ENCODE assay signal across 9 mouse cellular contexts in genomic region chr11:37046671-37047070, GRCm38 (mm10).
DNase-seq lines count a peak whose midpoint lies in the region; ATAC-seq and TF ChIP-seq lines count a peak whose summit lies in the region.
"Had no signal": no experiment of that assay in that cellular context is flagged by ENCODE, and none has a peak within 500 bp of the region (broad histone marks: within the 10 kb centered on the region; RNA-seq: fewer than 3 reads in every experiment).

No protein-coding gene starts in this region.

- 58% methylated on average over 5 of the region's 5 CpGs for WGBS in lung, embryonic 14.5 days

- H3K4me3 ChIP-seq in lung, embryonic 14.5 days (ENCODE audit: low read depth, low read length), result no peak overlapping the region
- H3K4me3 ChIP-seq: heart, embryonic 13.5 days had no signal

- no peak overlapping the region for H3K4me2 ChIP-seq in lung, embryonic 14.5 days
- H3K4me2 ChIP-seq: heart, embryonic 13.5 days had no signal

- intact Hi-C loops in heart, postnatal 10 days (cut with DNase I), result loop anchor here (5.0 kb wide), 1 partner anchor 141 kb away; no protein-coding TSS in a partner anchor
- intact Hi-C loops in gastrocnemius, postnatal 36 days (cut with DNase I), result no loop called here

- DNase-seq in heart, postnatal 10 days, result peak; percentile 4 to 32
- no peak for DNase-seq in heart, adult 11 months
- DNase-seq in right cerebral cortex, adult 18-20 months, result peak; percentile 9
- no peak for DNase-seq in right cerebral cortex, postnatal 25 days
- DNase-seq in cerebellum, adult 8-10 months, result peak; percentile 4
- DNase-seq in lung, embryonic 14.5 days, result peak; percentile 41
- no peak for DNase-seq in gastrocnemius, postnatal 36 days
- no peak for DNase-seq in thymus, postnatal 0 days (ENCODE audit: low spot score)

- H3K27me3 ChIP-seq in lung, embryonic 14.5 days (ENCODE audit: insufficient read depth, low read length), result no peaks in the 10 kb centered on the region
- H3K27me3 ChIP-seq: heart, embryonic 13.5 days had no signal

- H3K36me3 ChIP-seq in lung, embryonic 14.5 days (ENCODE audit: insufficient read depth), result no peaks in the 10 kb centered on the region
- H3K36me3 ChIP-seq: heart, embryonic 13.5 days had no signal

- TF ChIP-seq CTCF in lung, embryonic 14.5 days (IDR thresholded peaks at IDR 0.05; ENCODE audit: low read depth), result peak; percentile 60

- ATAC-seq in lung, embryonic 14.5 days (ENCODE audit: insufficient read depth), result no peak

- H3K4me1 ChIP-seq in lung, embryonic 14.5 days (ENCODE audit: insufficient read depth), result no peaks in the 10 kb centered on the region

- no peaks in the 10 kb centered on the region for H3K9me3 ChIP-seq in lung, embryonic 14.5 days (ENCODE audit: low read depth, low read length)
- H3K9me3 ChIP-seq: heart, embryonic 13.5 days had no signal

- H3K27ac ChIP-seq in lung, embryonic 14.5 days (ENCODE audit: low read depth), result no peak overlapping the region
- H3K27ac ChIP-seq: heart, embryonic 13.5 days had no signal

- no peak overlapping the region for H3K9ac ChIP-seq in lung, embryonic 14.5 days
- H3K9ac ChIP-seq: heart, embryonic 13.5 days had no signal

Comparison
In these comparisons a context has a peak if more than half of its experiments do, and no peak if none do; other contexts are left out.
1. DNase-seq: peak in heart, postnatal 10 days (2 of 2), right cerebral cortex, adult 18-20 months (single experiment), cerebellum, adult 8-10 months (single experiment) and lung, embryonic 14.5 days (single experiment); none in heart, adult 11 months (single experiment), right cerebral cortex, postnatal 25 days (single experiment), gastrocnemius, postnatal 36 days (0 of 2) and thymus, postnatal 0 days (single experiment).